Mouse (Mus musculus) spleen, adult 2 months (tissue): Measurements from ENCODE around the gene Minpp1.

ENCODE experiments used
- CTCF ChIP-seq: fragments of 200-500 bp; IDR thresholded peaks from 2 replicates; pipeline ENCODE4 v1.5.1; 2011; ENCODE audit warnings: mild to moderate bottlenecking, inconsistent platforms; ENCODE audit not compliant: insufficient read depth, insufficient read length, insufficient replicate concordance; ENCODE audit errors: extremely low read depth
- POLR2A ChIP-seq: fragments of 200-500 bp; IDR thresholded peaks from 2 replicates; pipeline ENCODE4 v1.6.1; 2011; ENCODE audit warnings: low read depth, low read length, inconsistent platforms

GRCm38 (mm10) chr19:32487595-32488255, 2.2 kb downstream of the Minpp1 start:
- TF ChIP-seq CTCF (no peak), POLR2A (no peak)
